Mouse (Mus musculus): Measurements from ENCODE around the gene Kctd14. TPM values are rescaled to one million over a fixed set of nuclear protein-coding genes. Genes with fewer than 3 reads are reported as not detected.
"Not testable (repeated sequence)": the region's sequence is repeated elsewhere in the genome, so short reads cannot be mapped to it uniquely, and the experiment has no call there.

The Kctd14 gene
- polyA plus RNA-seq (2011; ENCODE audit: insufficient read length, low read depth, missing spikeins) = 0.70 TPM in 1 of 2 replicates, not detected in the other

- H3K4me3 ChIP-seq (ENCODE audit: insufficient read depth, low read length); H3K27ac ChIP-seq (ENCODE audit: insufficient read depth, low read length); H3K4me1 ChIP-seq (ENCODE audit: control insufficient read depth, insufficient read depth, low read length): not testable (repeated sequence)
These were observed at the start of gene Kctd14 for GRCm38 (mm10) chr7:97451023-97451422. Kctd14 (plus strand) TSS chr7:97451323.

- H3K4me1 ChIP-seq (ENCODE audit: control insufficient read depth, insufficient read depth, low read length) = no peaks in the 10 kb centered on the region
- no peak overlapping the region for H3K4me3 ChIP-seq (ENCODE audit: insufficient read depth, low read length)
- no peak for TF ChIP-seq CTCF (IDR thresholded peaks at IDR 0.05; ENCODE audit: borderline replicate concordance, insufficient read depth, low read length)
- no peak for TF ChIP-seq POLR2A (IDR thresholded peaks at IDR 0.05; ENCODE audit: low read depth, low read length)
- H3K27ac ChIP-seq (ENCODE audit: insufficient read depth, low read length) = no peak overlapping the region
These were observed 44.0 kb upstream of the Kctd14 start for GRCm38 (mm10) chr7:97407145-97407544.

- Histone ChIP-seq H3K4me1 (ENCODE audit: control insufficient read depth, insufficient read depth, low read length) (no peaks in the 10 kb centered on the region), H3K4me3 (ENCODE audit: insufficient read depth, low read length) (no peak overlapping the region), H3K27ac (ENCODE audit: insufficient read depth, low read length) (no peak overlapping the region)
- TF ChIP-seq CTCF (IDR thresholded peaks at IDR 0.05; ENCODE audit: borderline replicate concordance, insufficient read depth, low read length) (no peak), POLR2A (IDR thresholded peaks at IDR 0.05; ENCODE audit: low read depth, low read length) (no peak)
These were observed 40.0 kb upstream of the Kctd14 start for GRCm38 (mm10) chr7:97411106-97411505.

GRCm38 (mm10) chr7:97411575-97411974 is 39.5 kb upstream of the Kctd14 start:
- Histone ChIP-seq H3K4me3 (ENCODE audit: insufficient read depth, low read length) (no peak overlapping the region), H3K27ac (ENCODE audit: insufficient read depth, low read length) (no peak overlapping the region), H3K4me1 (ENCODE audit: control insufficient read depth, insufficient read depth, low read length) (no peaks in the 10 kb centered on the region)
- TF ChIP-seq CTCF (IDR thresholded peaks at IDR 0.05; ENCODE audit: borderline replicate concordance, insufficient read depth, low read length) = no peak
- no peak for TF ChIP-seq POLR2A (IDR thresholded peaks at IDR 0.05; ENCODE audit: low read depth, low read length)

DNA sequence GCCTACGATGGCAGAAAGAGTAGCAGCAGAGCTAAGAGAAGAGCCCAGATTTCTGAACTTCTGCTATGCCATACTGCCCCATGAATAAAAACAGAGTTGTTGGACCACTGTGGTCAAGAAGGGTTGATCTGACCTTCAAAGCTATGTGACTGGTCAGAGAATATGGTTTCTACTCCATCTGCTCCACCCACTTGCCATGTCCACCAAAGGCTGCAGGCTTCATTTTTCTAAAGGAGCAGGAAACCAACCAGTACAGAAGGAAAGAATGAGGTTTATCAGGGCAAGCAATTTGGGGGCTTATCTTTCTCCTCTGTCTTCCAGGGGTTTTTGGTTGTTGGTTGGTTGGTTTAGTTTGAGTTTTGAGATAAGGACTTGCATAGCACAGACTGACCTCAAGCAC is 37.1 kb upstream of the Kctd14 start:
- Histone ChIP-seq H3K27ac (ENCODE audit: insufficient read depth, low read length) (no peak overlapping the region), H3K4me3 (ENCODE audit: insufficient read depth, low read length) (no peak overlapping the region), H3K4me1 (ENCODE audit: control insufficient read depth, insufficient read depth, low read length) (no peaks in the 10 kb centered on the region)
- TF ChIP-seq CTCF (IDR thresholded peaks at IDR 0.05; ENCODE audit: borderline replicate concordance, insufficient read depth, low read length) = no peak
- TF ChIP-seq POLR2A (IDR thresholded peaks at IDR 0.05; ENCODE audit: low read depth, low read length) = no peak

DNA sequence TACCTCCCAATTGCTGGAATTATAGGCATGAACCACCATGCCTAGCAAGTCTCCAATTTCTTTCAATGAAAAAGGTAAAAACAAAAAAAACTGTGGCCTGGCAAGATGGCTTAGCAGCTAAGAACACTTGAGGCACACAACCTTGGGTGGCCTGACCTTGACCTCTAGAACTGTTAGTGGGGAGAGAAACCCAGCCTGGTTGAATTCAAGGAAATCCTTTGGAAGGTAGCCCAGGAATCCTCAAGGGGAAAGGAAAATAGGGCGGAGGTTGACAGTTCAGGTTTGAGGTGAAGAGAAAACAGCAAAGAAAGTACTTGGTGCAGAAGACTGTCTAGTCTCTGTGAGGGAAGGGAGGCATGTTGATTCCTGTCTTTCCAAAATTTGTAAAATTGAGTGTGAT is 36.7 kb upstream of the Kctd14 start:
- Histone ChIP-seq H3K27ac (ENCODE audit: insufficient read depth, low read length) (no peak overlapping the region), H3K4me1 (ENCODE audit: control insufficient read depth, insufficient read depth, low read length) (no peaks in the 10 kb centered on the region), H3K4me3 (ENCODE audit: insufficient read depth, low read length) (no peak overlapping the region)
- TF ChIP-seq CTCF (IDR thresholded peaks at IDR 0.05; ENCODE audit: borderline replicate concordance, insufficient read depth, low read length) (no peak), POLR2A (IDR thresholded peaks at IDR 0.05; ENCODE audit: low read depth, low read length) (no peak)

DNA sequence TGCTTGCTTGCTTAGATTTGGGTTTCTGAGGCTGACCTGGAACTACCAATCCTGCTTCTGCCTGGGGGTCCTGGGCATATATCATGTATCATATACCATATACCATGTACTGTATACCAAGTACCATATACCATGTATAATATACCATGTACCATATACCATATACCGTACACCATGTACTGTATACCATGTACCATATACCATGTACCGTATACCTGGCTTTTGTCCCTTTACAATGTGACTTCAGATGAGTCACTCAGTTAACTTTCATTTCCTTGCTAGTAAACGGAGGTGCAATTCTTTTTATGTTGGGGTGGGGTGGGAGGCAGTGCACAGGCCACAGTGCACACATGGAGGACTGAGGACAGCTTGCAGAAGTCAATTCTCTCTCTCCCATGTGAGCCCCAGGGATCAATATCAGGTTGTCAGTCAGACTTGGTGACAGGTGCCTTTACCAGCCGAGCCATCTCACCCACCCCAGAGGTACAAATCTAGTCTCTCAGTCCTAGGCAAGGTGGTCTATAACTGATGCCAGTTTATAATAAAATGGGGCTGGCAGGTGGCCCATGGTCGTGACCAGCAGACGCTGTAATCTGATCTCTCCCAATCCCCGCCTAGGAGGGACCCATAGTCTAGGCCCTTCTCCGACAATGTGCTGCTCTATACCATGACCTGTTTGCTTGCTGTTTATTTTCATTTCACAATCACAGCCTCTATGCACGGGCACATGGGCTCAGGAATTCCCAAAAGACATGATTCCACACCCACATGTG is 36.0 kb upstream of the Kctd14 start:
- H3K4me1 ChIP-seq (ENCODE audit: control insufficient read depth, insufficient read depth, low read length) = no peaks in the 10 kb centered on the region

GRCm38 (mm10) chr7:97416473-97416872 is 34.6 kb upstream of the Kctd14 start:
- Histone ChIP-seq H3K4me1 (ENCODE audit: control insufficient read depth, insufficient read depth, low read length) (no peaks in the 10 kb centered on the region), H3K27ac (ENCODE audit: insufficient read depth, low read length) (no peak overlapping the region), H3K4me3 (ENCODE audit: insufficient read depth, low read length) (no peak overlapping the region)
- TF ChIP-seq POLR2A (IDR thresholded peaks at IDR 0.05; ENCODE audit: low read depth, low read length) = no peak
- TF ChIP-seq CTCF (IDR thresholded peaks at IDR 0.05; ENCODE audit: borderline replicate concordance, insufficient read depth, low read length) = no peak

More for the DNA sequence above, 36.0 kb upstream of the Kctd14 start:
- TF ChIP-seq POLR2A (IDR thresholded peaks at IDR 0.05; ENCODE audit: low read depth, low read length) (no peak), CTCF (IDR thresholded peaks at IDR 0.05; ENCODE audit: borderline replicate concordance, insufficient read depth, low read length) (no peak)
- Histone ChIP-seq H3K27ac (ENCODE audit: insufficient read depth, low read length) (no peak overlapping the region), H3K4me3 (ENCODE audit: insufficient read depth, low read length) (no peak overlapping the region)

- TF ChIP-seq CTCF (IDR thresholded peaks at IDR 0.05; ENCODE audit: borderline replicate concordance, insufficient read depth, low read length) (no peak), POLR2A (IDR thresholded peaks at IDR 0.05; ENCODE audit: low read depth, low read length) (no peak)
- Histone ChIP-seq H3K4me3 (ENCODE audit: insufficient read depth, low read length) (no peak within 1 kb of the TSS), H3K27ac (ENCODE audit: insufficient read depth, low read length) (no peak within 1 kb of the TSS), H3K4me1 (ENCODE audit: control insufficient read depth, insufficient read depth, low read length) (no peaks in the 10 kb centered on the region)
These were observed 34.0 kb upstream of the Kctd14 start, which contains the start of gene Thrsp for GRCm38 (mm10) chr7:97416906-97417777. Thrsp (minus strand) TSS chr7:97417730.

DNA sequence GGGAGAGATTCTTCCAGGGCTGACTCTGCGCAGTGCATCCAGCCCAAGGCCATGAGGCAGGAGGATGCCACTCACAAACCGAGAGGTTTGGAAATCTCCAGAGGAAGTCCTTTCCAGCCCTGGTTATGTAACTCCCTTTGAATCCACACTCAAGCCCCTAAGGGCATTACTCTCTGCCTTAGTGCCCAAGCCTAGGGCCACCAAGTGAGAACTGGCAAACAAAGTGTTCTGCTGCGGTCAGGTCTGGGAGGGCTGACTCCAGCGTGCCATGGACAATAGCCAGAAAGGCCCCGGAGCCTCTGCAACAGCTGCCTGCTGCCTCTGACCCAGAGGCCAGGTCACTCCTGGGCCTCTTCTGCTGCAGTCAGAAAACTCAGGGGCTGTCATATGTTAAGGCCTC is 32.4 kb upstream of the Kctd14 start:
- no peaks in the 10 kb centered on the region for H3K4me1 ChIP-seq (ENCODE audit: control insufficient read depth, insufficient read depth, low read length)
- no peak overlapping the region for H3K27ac ChIP-seq (ENCODE audit: insufficient read depth, low read length)

More for the DNA sequence above, 32.4 kb upstream of the Kctd14 start:
- TF ChIP-seq POLR2A (IDR thresholded peaks at IDR 0.05; ENCODE audit: low read depth, low read length) (no peak), CTCF (IDR thresholded peaks at IDR 0.05; ENCODE audit: borderline replicate concordance, insufficient read depth, low read length) (no peak)
- no peak overlapping the region for H3K4me3 ChIP-seq (ENCODE audit: insufficient read depth, low read length)

All from embryonic fibroblast, embryonic 13.5 days (primary cell).